Mouse (Mus musculus) heart, adult 9 months (tissue): ENCODE data around the gene Nup50.

Experiments
- DNase-seq, 2 experiments: peaks; one replicate each; pipeline ENCODE4 v3.0.0; 2022; ENCODE audit warnings: low spot score in 2 of 2

Gene Nup50

DNA sequence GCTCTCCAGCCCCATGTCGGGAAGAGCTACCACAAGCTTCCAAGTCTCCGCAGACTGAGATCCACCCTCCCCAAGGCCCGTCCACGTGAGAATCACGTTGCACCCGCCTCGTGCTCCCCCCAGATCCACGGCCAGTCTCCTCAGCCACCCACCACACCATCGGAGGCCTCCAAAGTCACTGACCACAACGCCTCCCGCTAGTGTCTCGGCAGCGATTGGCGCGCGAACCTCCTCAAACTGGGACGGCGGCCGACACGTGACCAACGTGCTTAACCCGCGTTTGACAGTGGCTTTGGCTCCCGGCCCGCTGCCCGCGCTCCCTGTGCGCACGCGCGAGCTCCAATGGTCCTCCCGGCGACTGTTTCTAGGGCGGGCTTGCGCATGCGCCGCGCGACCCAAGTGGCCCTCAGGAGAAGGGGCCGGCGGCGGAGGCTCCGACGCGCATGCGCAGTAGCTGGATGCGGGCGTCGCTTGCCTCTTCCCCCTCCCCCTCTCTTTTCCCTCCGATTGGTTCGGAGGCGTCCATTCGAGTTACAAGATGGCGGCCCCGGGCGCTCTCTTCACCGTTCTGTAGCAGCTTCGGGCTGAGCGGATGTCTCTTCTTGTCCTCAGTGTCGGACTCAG lies at the start of gene Nup50:
TSS of gene Nup50 (plus strand) at position 528 of the 624 bp plus-strand sequence.
- DNase-seq: peak; percentile 100

GRCm38 (mm10) chr15:84873867-84874266 lies 49.3 kb upstream of the Nup50 start:
- no peak for DNase-seq

GRCm38 (mm10) chr15:84877029-84877815 lies 46.0 kb upstream of the Nup50 start:
- no peak for DNase-seq

- DNase-seq: no peak
These were observed 35.1 kb upstream of the Nup50 start for GRCm38 (mm10) chr15:84888066-84888465.

GRCm38 (mm10) chr15:84891246-84891645 lies 32.0 kb upstream of the Nup50 start:
- no peak for DNase-seq

DNA sequence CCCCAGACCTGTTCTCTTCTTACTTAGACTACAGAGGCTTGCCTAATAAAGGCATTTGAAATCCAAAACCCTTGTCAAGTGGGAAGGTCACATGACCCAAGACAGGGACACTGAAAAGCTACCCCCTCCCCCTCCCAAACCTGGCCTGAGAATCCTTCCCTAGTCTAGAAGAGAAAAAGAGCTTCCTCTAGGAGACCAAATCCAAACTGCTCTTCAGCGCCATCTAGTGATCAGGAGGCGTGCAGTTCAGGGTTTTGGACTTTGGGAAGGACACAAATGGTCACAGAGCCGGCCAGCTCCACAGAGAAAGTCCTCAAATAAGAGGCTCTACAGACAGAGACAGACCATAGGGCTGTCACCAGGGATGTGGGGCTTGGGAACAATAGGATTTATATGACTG lies 31.6 kb upstream of the Nup50 start:
- DNase-seq: peak; percentile 15 to 55

GRCm38 (mm10) chr15:84896216-84896615 lies 27.0 kb upstream of the Nup50 start:
- DNase-seq: peak; percentile 6 to 28

- DNase-seq: no peak
These were observed 26.5 kb upstream of the Nup50 start for GRCm38 (mm10) chr15:84896664-84897063.

DNA sequence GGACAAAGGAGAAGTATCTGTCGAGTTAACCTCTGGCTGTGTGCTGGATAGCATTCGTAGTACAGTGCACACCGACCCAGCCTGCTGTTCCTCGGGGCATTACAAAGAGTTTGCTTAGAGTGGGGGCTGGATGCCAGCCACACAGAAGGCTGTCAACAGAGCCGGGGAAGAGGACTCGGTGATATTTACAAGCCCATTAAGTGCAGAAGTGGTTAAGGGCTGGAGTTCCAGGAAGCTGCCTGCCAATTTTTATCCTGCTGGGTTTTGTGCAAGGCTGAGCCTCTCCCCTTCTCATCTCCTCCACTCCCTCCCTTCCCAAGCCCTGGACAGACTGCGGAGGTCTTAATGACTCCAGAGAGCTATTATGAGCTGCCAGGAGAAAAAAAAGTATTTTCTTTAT lies 25.1 kb upstream of the Nup50 start:
- DNase-seq: no peak

DNA sequence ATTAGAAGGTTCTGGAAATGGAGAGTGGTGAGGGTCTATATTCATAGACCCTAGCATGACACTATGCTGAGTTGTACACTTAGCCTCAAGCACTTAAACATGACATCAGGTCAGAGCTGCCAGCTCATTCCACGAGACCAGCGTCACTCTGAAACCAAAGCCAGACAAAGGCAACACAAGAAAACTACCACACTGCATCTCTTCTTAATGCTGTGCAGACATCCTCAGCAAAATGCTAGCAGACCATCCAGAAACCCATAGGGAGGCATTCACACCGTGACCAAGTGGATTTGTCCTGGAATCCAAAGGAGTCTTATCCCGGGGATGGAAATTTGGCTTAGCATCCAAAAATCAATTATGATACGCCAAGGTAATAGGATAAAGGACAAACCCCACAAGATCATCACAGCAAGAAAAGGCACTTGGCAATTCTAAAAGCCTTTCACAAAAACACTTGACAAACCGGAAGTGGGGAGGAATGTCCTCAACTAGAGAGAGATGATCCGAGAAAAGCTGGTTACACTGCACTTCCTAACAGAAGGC lies 19.3 kb upstream of the Nup50 start:
- DNase-seq: no peak

DNA sequence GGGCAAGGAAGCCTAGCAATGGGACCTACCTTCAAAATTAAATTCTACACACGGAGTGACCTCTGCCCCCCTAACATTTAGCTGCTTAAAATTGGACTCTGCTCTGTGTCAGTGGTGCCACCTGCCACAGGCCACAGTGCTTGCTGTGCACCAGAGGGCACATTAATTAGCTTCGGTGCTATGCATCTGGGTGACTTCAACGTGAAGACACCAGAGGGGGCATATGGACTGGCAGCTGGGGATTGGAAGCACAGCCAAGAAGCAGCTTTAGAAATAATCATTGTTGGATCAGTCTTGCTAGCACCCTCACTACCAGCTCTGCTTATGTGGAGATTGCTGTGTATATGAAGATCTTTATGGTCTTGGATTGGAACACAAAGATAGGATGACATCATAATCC lies 10.0 kb upstream of the Nup50 start:
- DNase-seq: no peak

DNA sequence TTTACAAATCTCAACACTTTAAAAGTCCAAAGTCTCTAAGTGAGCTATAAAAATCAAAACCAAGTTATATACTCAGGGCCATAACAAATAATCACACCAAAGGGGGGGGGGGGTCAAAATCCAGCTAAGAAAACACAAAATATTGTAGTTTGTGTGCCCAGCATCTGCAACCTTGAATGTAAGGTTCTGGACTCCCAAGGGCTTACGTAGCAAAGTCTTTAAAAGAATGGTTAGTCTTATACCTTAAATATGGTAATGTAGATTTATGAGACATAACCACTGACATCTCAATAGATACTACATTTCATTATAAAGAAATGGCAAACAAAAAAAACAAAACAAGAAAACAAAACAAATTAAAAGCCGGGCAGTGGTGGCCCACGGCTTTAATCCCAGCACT lies 3.3 kb upstream of the Nup50 start, which contains the start of gene Gm29666:
TSS of gene Gm29666 (minus strand) at position 101 of the 400 bp plus-strand sequence.
- no peak for DNase-seq

- peak in 1 of 2 experiments; percentile 17 for DNase-seq
These were observed 434 bp downstream of the Nup50 start for GRCm38 (mm10) chr15:84923508-84924181.

DNA sequence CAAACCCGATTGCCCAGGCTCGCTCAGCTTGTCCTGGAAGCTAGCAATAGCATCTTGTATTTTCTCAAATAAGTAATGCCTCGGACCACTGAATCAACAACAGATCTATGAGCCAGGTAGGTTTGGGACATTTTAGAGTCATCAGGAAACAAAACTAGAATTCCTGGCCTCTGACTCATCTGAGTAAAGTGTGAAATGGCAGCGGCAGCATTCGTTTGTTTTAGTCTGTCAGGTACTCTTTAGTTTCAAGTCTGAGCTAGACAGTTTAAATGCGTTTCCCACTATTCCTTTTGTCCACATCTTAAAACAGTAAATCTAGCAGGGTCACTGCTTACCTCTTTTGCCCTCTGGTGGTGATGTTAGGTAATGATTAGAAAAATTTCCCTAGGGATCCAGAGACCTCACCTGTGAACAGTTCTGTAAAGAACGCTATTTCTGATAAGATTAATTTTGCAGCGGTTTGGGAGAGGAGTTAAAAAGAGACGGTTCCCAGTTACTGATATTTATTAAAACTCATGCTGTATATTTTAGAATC lies 1.6 kb downstream of the Nup50 start:
- DNase-seq: peak; percentile 25 to 27

DNA sequence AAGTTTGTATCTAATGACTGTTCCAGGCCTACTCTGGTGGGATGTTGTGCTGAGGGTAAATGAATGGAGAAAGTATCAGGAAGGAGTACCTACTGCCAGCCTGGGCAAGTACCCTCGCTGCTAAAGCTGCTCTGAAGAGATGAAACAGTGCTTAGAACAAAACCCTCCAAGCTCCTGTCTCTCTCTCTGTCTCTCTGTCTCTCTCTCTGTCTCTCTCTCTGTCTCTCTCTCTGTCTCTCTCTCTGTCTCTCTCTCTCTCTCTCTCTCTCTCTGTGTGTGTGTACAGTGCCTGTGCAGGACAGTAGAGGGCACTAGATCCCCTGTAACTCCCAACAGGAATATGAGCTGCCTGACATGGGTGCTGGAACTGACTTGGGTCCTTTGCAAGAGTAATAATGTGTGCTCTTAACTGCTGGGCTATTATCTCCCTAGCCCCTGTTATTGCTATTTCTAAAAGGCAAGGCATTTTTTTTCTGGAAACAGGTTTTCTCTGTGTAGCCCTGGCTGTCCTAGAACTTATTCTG lies 2.3 kb downstream of the Nup50 start:
- DNase-seq: no peak

DNA sequence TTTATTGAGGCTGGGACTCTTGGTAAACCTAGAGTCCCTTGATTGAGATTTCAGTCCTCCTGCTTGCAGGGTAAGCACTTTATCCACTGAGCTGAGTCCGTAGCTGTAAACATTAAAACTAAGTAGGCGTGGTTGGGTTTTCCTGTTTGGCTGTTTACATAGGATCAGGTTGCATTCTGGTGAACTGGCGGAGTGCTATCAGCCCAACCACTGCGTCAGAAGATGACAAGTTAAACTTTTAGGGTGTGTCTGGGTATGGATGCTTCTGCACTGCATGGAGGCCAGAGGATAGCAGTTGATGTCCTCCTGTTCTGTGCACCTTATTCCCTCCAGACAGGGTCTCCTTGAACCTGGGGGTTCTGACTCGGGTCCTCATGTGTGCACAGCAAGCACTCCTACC lies 9.1 kb downstream of the Nup50 start:
- DNase-seq: no peak

DNA sequence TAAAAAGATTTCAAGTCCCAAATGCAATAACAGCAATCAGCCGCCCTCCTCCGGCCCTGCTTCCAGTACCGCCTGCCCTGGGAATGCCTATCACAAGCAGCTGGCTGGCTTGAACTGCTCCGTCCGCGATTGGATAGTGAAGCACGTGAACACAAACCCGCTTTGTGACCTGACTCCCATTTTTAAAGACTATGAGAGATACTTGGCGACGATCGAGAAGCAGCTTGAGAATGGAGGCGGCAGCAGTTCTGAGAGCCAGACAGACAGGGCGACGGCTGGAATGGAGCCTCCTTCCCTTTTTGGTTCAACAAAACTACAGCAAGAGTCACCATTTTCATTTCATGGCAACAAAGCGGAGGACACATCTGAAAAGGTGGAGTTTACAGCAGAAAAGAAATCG lies 11.7 kb downstream of the Nup50 start:
- DNase-seq: no peak

DNA sequence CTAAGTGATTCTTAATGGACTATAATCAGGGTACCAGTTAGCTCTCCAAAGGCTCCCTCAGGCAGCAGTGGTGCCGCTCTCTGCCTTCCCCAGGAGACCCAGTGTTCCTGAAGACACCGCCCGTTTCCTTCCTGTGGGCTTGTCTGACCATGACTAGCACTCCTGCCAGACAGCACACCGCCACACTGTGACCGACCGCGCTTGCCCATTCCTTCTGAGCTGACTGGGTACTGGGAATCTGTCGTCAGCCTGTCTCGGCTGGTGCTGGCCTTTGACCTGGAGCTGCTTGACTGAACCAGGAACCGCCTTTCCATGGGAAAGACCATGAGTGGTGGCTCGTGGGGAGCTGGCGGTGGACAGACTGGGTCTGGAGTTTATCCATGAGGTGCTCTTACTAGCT lies 16.9 kb downstream of the Nup50 start:
- DNase-seq: peak; percentile 26 to 54

DNA sequence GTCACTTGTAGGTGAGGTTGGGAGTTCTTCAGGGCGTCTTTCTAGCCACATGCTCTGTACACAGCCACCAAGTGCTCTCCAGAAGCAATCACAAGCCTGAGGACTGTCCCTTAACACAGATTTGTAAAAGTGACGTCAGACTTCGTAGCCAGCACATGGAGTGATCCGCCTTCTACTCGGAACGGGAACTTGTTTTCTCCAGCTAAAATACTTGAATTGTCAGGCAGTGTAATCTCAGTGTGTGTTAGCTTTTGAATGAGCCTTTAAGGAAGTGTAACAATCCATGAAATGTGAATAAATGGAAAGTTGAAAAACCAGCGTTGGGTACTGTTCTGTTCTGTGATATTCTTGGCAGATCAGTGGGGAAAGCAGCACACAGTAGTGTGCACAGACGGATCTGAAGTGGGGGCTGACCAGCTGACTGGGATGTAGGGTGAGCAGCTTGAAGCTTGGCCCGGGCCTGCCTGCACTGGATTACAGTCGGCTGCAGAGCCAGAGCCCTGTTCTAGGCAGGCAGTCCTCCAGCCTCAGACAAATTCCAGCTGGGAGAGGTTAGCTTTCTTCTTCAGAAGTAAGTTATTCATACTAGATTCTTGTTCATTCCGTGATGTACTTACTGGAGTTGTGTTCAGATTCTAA lies 19.6 kb downstream of the Nup50 start:
- DNase-seq: peak; percentile 15 to 44

- no peak for DNase-seq
These were observed 21.1 kb downstream of the Nup50 start for GRCm38 (mm10) chr15:84944319-84944718.

GRCm38 (mm10) chr15:84948990-84949389 lies 25.8 kb downstream of the Nup50 start:
- DNase-seq: no peak
